Mouse (Mus musculus) urinary bladder, postnatal 36 days (tissue): Measurements from ENCODE around the gene Elmo1.

Experiments
- DNase-seq, 2 experiments: peaks; one replicate each; pipeline ENCODE4 v3.0.0; 2022; ENCODE audit warnings: low spot score in 2 of 2, mixed read lengths in 1 of 2

Elmo1 gene

GRCm38 (mm10) chr13:20157059-20157458 lies 66.7 kb downstream of the Elmo1 start:
- DNase-seq = no peak

GRCm38 (mm10) chr13:20157529-20157928 lies 67.1 kb downstream of the Elmo1 start:
- no peak for DNase-seq

- DNase-seq = no peak
Observed at GRCm38 (mm10) chr13:20163339-20163954, 73.1 kb downstream of the Elmo1 start.

GRCm38 (mm10) chr13:20164837-20165236 lies 74.4 kb downstream of the Elmo1 start:
- no peak for DNase-seq

DNA sequence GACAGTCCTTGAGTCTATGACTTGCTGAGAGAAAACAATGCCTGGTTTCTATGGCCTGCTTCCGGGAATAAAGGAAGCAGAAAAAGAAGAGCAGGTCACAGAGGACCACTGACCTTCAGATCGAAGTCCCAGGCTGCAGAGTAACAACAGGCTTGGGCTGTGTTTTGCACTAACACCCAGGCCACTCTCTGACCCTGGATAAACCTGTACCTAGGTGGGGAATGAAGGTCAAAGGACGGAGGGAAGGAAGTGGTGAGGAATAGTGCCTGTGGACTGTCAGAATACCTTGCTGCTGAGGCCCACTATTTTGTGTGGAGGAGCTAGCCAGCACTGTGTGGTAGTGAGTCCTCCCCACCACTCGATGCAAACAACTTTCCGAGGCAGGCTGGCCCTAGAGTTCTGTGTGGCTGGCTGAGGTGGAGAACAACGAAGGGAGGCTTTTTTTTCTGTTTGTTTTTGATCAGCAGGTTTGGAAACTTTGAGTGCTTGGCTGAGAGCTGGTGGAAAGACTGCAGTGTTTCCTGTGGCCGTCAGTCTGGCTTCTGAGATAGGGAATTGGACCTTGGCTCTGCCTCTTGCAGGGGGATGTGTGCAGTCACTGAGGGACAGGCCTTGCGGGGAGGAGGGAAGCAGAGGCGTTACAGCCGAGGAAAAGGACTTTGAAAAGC lies 83.7 kb downstream of the Elmo1 start:
- peak in 1 of 2 experiments; percentile 6 for DNase-seq

DNA sequence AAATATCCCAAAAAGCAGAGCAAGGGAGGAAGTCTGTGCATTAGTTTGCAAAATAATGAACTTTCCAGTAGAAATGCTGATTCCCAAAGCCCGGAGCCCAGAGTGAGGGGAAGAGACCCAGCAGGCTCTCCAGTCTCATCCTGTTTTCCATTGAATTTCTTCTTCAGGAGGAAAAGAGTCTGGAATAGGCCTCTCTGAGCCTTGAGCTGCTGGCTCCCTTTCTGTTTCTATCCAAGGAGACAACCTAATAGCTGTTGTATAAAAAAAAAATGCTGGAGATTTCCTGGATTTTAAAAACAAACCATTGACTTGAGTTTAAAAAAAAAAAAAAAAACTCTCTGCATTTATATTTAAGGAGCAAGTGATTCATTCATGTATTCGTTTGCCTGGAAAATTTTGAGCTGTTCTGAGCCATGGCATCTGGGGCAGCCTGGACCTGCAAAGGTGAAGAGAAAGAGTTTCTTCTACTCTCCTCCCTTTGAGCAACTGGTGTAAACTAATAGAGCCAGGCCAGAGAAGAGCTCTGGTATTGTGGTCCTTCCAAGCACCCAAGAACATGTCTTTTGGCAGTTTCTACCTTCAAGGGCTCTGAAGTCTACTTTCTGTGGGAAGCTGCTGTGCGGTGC lies 84.4 kb downstream of the Elmo1 start:
- DNase-seq = no peak

- DNase-seq = no peak
Observed at GRCm38 (mm10) chr13:20180738-20181137, 90.3 kb downstream of the Elmo1 start.

DNA sequence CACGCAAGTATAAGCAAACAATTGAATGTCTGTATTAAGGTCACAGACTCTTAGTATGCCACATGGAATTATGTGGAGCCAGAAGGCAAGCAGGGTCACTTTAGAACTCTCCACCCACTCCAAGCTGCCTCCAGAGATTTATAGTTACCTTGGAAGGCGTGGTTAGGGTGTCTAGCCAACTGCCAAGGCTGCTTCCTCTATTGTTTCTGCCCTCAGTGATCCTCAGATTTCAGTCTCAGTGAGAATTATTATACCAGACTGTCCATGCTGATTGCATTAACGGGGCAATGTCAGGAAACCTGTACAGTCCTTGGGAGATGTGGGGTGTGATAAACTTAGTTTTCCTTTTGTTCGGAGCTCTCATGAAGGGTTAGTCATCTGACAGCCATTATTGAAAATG lies 90.9 kb downstream of the Elmo1 start:
- peak in 1 of 2 experiments; percentile 2 for DNase-seq

- DNase-seq = no peak
Observed at GRCm38 (mm10) chr13:20182239-20182825, 91.9 kb downstream of the Elmo1 start.

DNA sequence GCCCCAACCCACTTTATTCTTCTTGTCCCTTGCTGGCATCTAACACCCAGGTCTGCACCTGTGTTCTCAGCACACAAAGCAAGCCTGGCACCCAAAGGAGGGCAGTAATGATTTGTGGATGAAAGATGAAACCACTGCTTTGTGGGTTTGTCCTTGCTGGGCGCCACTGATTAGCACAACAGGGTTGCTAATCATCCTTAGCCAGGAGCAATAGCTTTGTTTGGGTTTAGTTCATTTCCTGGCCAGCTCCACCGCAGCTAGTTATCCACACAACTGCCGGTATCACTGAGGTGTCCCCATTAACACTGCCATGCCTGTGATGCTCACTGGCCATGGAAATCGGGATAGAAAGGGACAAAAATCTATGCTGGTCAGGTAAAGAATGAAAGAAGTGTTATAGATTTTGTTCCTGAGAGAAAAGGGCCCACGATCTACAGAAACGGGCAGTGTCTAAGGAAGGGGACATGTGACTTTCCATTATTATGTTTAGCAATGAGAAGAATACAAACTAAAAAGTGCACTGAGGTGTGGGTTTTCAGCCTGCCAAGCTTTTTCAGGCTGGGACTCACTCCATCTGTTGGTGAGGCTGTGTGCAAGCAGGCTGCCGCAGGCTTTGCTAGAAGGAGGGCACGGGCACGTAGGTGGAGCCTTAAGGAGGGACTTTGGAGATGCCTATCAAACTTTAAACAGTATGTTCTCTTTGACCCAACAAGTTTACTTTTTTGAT lies 93.3 kb downstream of the Elmo1 start:
- peak in 1 of 2 experiments; percentile 40 for DNase-seq

DNA sequence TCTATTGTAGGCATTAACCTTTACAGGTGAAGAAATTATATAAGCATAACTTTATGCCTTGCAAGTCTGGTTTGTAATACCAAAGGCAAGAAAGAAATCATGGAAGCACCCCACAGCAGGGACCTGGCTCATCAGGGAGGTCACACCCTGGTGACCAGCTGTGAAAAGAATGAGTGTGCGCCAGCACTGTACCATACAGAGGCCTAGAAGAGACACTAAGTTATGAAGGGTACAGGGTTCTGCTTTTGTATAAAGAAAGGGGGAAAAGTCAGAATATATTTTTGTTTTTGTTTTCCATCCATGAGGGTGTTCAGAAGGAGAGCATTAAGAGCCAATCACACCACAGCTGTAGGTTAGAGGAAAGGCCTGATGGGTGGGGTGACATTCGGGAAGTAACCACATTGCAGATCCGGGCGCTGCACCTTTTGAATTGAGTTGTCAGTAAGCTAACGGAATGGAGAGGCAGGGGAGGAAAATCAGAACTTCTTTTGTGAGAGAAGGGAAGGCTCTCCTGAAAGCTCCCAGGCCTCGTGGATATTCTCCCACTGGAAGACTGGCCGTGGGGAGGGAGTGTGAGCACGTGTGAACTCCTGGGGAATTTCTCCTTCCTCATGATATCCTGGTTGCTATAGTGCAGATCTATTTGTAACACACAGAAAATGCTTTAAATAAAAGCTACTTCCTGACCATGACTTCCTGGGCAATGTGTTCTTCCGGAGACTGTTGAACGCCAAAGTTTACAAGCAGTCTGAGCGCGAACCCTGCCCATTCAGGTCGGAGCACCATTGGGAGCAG lies 94.0 kb downstream of the Elmo1 start:
- no peak for DNase-seq

DNA sequence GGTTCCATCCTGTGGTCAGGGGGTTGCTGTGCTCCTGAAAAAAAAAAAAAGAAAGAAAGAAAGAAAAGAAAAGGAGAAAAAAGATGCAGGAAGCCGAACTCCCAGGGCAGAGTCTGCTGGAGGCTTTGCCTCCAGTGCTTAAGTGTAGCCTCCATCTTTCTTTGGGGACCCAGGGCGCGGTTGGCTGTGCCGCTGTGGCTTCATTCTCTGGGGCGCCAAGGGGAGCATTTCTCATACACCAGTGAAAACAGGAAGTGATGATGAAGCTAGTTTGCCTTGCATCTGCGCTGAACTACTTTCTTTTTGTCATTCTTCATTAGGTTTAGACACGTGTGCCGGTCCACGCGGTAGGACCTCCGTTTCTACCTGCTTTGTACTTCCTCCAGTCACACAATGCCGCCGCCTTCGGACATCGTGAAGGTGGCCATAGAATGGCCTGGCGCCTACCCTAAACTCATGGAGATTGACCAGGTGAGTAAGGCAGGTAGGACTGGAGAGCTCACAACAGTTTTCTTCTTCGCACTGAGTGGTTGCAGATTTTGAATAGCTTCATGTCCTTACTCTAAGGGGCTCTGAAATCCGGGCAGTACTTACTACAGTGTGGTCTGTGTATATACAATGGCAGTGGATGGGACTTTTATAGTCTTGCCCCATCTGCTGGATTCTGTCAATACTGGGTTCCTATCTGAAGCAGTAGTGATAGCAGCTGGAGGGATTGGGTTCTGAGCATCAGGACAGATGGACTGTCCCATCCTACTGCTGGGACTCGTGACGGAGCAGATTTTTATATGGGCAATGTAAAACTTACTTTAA lies 94.8 kb downstream of the Elmo1 start:
- no peak for DNase-seq

GRCm38 (mm10) chr13:20185847-20186213 lies 95.4 kb downstream of the Elmo1 start:
- DNase-seq = no peak

- no peak for DNase-seq
Observed at GRCm38 (mm10) chr13:20187647-20188046, 97.3 kb downstream of the Elmo1 start.

GRCm38 (mm10) chr13:20192009-20192584 lies 101.7 kb downstream of the Elmo1 start:
- no peak for DNase-seq

GRCm38 (mm10) chr13:20200582-20200981 lies 110.2 kb downstream of the Elmo1 start:
- DNase-seq = no peak

- no peak for DNase-seq
Observed at GRCm38 (mm10) chr13:20202617-20203016, 112.2 kb downstream of the Elmo1 start.

GRCm38 (mm10) chr13:20204165-20204564 lies 113.8 kb downstream of the Elmo1 start:
- no peak for DNase-seq

DNA sequence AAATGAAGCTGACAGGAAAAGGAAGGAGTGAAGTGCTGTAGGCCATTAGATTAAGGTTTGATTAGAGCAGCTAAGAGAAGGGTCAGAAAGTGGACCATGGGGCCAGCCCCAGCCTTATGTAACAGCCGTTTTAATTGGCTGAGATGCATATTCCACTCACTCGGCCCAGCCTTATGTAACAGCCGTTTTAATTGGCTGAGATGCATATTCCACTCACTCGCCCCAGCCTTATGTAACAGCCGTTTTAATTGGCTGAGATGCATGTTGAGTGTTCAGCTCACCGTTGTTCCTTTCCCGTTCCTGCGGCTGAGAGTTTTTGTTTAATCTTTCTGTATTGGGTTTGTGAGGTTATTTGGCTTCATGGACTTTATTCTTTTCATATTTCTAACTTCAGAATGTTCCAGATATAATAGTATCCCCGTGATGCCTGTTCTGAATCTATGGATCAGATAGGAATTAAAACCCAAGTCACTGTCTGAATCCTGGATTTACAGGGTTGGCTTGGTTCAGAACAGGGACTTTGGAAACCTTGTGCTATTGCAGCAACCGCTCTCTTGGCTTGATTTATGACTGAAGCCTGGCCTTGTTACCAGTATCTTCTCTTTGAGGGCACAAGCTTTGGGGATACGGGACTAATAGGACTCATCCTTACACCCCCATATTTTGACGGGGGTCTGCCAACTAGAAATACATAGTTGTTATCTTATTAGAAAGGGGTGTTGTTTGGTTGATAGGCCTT lies 114.8 kb downstream of the Elmo1 start:
- DNase-seq = no peak
